Mouse (Mus musculus): ENCODE measurements around the gene Csn1s2a. TPM values are rescaled to one million over a fixed set of nuclear protein-coding genes. Genes with fewer than 3 reads are reported as not detected.
"Not testable (repeated sequence)": the region's sequence is repeated elsewhere in the genome, so short reads cannot be mapped to it uniquely, and the experiment has no call there.

Csn1s2a gene
- polyA plus RNA-seq (2016; fragmentation: Nextera tagmentation; extraction: Ambion mirVana), result not detected in 2 replicates

DNA sequence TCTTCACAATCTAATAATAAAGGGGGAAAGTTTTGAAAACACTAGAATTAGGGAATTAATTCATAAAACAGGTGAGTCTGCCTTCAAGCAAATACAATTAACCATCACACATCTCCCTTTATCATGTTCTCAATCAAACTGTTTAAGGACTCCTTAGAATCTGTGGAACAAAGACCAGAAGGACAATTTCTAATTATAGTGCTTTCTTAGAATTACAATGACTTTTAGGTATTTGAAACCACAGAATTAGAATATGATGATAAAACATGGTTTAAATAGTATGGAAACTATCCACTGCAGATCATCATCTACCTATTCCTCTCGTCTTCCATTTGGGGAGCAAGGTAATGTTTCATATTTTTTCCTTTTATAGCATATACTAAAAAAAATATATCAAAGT lies at the start of gene Csn1s2a:
Gene Csn1s2a, plus strand, starts transcription at position 301 of the 400 bp plus-strand sequence.
- Histone ChIP-seq H3K27me3 (no peaks in the 10 kb centered on the region), H3K27ac (no peak within 1 kb of the TSS), H3K9me3 (no peaks in the 10 kb centered on the region), H3K4me1 (no peaks in the 10 kb centered on the region), H3K4me3 (replicated peaks) (no peak within 1 kb of the TSS), H3K9ac (no peak within 1 kb of the TSS), H3K36me3 (replicated peaks) (no peaks in the 10 kb centered on the region), H3K4me2 (no peak within 1 kb of the TSS)
- no peak for ATAC-seq (ENCODE audit: low FRiP score)
- 79% methylated on average over 1 of the region's 1 CpGs for WGBS

DNA sequence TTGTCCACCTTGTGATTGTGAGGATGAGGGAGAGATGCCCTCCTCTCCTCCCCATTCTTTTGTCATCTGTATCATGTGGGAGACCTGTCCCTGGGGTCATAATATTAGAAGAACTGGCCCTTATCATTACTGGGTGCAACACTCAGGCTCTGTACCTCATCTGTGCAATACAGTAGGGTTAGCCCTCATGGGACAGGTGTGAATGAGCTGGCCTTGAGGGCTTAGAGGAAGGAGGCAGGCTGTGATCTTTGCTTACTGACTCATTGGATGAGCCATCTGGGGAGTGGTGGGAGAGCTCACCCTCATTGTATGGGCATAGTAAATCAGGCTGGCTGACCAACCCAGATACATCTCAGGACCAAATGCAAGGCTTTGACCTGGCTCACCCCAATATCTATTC lies 39.5 kb upstream of the Csn1s2a start:
- no peaks in the 10 kb centered on the region for H3K36me3 ChIP-seq (replicated peaks)
- no peak overlapping the region for H3K27ac ChIP-seq
- no peaks in the 10 kb centered on the region for H3K4me1 ChIP-seq
- no peak overlapping the region for H3K4me3 ChIP-seq (replicated peaks)
- no peak overlapping the region for H3K9ac ChIP-seq
- no peaks in the 10 kb centered on the region for H3K9me3 ChIP-seq
- no peak for ATAC-seq (ENCODE audit: low FRiP score)
- no peak overlapping the region for H3K4me2 ChIP-seq
- H3K27me3 ChIP-seq, result no peaks in the 10 kb centered on the region

- H3K9ac ChIP-seq, result no peak overlapping the region
- no peak for ATAC-seq (ENCODE audit: low FRiP score)
- no peaks in the 10 kb centered on the region for H3K27me3 ChIP-seq
- no peaks in the 10 kb centered on the region for H3K9me3 ChIP-seq
- no peak overlapping the region for H3K4me2 ChIP-seq
- no peaks in the 10 kb centered on the region for H3K4me1 ChIP-seq
- 91% methylated on average over 1 of the region's 1 CpGs for WGBS
- no peak overlapping the region for H3K4me3 ChIP-seq (replicated peaks)
- H3K36me3 ChIP-seq (replicated peaks), result no peaks in the 10 kb centered on the region
- no peak overlapping the region for H3K27ac ChIP-seq
Observed at GRCm38 (mm10) chr5:87753471-87753870, 20.9 kb upstream of the Csn1s2a start.

GRCm38 (mm10) chr5:87764546-87764945 lies 9.8 kb upstream of the Csn1s2a start:
- Histone ChIP-seq H3K36me3 (replicated peaks) (no peaks in the 10 kb centered on the region), H3K9me3 (no peaks in the 10 kb centered on the region), H3K27me3 (no peaks in the 10 kb centered on the region), H3K9ac (no peak overlapping the region), H3K27ac (no peak overlapping the region), H3K4me2 (no peak overlapping the region), H3K4me3 (replicated peaks) (no peak overlapping the region), H3K4me1 (no peaks in the 10 kb centered on the region)
- no peak for ATAC-seq (ENCODE audit: low FRiP score)
- WGBS, result 86% methylated on average over 3 of the region's 3 CpGs

- H3K27ac ChIP-seq; H3K4me3 ChIP-seq (replicated peaks); H3K27me3 ChIP-seq; H3K36me3 ChIP-seq (replicated peaks); H3K4me1 ChIP-seq; H3K4me2 ChIP-seq; ATAC-seq (ENCODE audit: low FRiP score); H3K9ac ChIP-seq; H3K9me3 ChIP-seq: not testable (repeated sequence)
- WGBS, result 45% methylated on average over 2 of the region's 2 CpGs
Observed at GRCm38 (mm10) chr5:87772151-87772550, 2.2 kb upstream of the Csn1s2a start.

DNA sequence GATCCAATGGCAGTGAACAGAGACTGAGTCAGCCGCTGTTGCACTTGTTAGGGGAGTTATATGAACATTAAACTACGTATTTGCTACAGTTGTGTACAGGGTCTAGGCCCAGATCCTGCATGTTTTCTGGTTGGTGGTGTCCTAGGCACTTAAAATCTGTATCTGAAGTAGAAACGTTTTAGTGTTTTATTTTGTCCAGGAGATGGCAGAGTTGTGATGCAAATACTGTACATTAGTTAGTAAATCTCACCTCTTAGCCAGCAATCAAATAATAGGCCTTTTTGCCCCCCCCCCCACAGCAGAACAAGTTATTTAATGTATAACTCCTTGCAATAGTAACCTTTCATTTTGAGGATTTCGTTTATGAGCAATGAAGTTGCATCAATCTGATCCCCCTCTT lies 8.4 kb downstream of the Csn1s2a start:
- Histone ChIP-seq H3K4me1 (no peaks in the 10 kb centered on the region), H3K27ac (no peak overlapping the region), H3K27me3 (no peaks in the 10 kb centered on the region), H3K9ac (no peak overlapping the region), H3K9me3 (no peaks in the 10 kb centered on the region), H3K4me2 (no peak overlapping the region), H3K36me3 (replicated peaks) (no peaks in the 10 kb centered on the region), H3K4me3 (replicated peaks) (no peak overlapping the region)
- no peak for ATAC-seq (ENCODE audit: low FRiP score)
- 57% methylated on average over 4 of the region's 4 CpGs for WGBS

DNA sequence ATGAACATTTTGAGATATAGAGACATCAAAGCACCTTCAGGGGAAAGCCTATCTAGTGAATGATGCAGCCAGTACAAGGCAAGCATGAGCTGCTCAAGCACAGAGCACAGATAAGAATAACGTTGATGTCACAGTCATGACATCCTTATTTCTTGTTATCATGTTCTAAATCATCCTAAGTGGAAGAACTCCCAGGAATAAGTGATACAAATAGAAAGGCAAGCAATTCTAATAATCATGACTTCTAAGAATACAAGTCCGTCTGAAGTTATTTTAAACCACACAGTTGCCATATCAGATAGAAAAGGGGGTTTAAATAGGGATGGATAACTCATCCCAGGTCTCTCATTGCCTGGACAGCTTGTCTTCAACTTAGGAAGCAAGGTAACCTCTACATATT lies 33.4 kb downstream of the Csn1s2a start, which contains the start of gene Csn1s2b:
Gene Csn1s2b, plus strand, starts transcription at position 301 of the 400 bp plus-strand sequence.
- WGBS, result 86% methylated on average over 2 of the region's 2 CpGs
- Histone ChIP-seq H3K36me3 (replicated peaks) (no peaks in the 10 kb centered on the region), H3K9ac (no peak within 1 kb of the TSS), H3K4me3 (replicated peaks) (no peak within 1 kb of the TSS), H3K27me3 (no peaks in the 10 kb centered on the region), H3K27ac (no peak within 1 kb of the TSS), H3K4me2 (no peak within 1 kb of the TSS), H3K9me3 (no peaks in the 10 kb centered on the region), H3K4me1 (no peaks in the 10 kb centered on the region)
- no peak for ATAC-seq (ENCODE audit: low FRiP score)

- Histone ChIP-seq H3K4me1 (no peaks in the 10 kb centered on the region), H3K4me2 (no peak overlapping the region), H3K9me3 (no peaks in the 10 kb centered on the region), H3K27me3 (no peaks in the 10 kb centered on the region), H3K4me3 (replicated peaks) (no peak overlapping the region), H3K36me3 (replicated peaks) (no peaks in the 10 kb centered on the region), H3K9ac (no peak overlapping the region), H3K27ac (no peak overlapping the region)
- 46% methylated on average over 2 of the region's 2 CpGs for WGBS
- no peak for ATAC-seq (ENCODE audit: low FRiP score)
Observed at GRCm38 (mm10) chr5:87809253-87809652, 34.9 kb downstream of the Csn1s2a start.

DNA sequence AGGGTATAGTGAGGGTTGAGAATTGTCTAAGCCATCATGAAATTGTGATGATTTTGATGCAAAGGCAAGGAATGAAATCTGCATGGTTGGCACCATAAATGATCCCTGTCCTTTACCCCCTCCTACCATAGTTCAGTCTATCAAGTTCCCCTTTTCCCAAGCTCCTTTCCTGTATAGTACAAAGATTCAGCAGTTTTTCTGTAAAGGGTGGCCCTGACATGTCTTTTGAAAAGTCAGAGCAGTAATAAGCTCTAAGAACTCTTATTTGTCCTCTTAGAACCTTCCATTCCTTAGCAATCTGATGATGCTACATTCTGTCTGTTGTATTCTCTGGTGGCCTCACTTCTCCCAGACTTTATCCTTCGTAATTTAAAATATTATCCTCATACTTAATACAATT lies 51.0 kb downstream of the Csn1s2a start, which contains the start of gene Prr27:
Gene Prr27, plus strand, starts transcription at position 301 of the 400 bp plus-strand sequence.
- Histone ChIP-seq H3K9me3 (no peaks in the 10 kb centered on the region), H3K27ac (no peak within 1 kb of the TSS), H3K27me3 (no peaks in the 10 kb centered on the region), H3K9ac (no peak within 1 kb of the TSS), H3K4me2 (no peak within 1 kb of the TSS), H3K36me3 (replicated peaks) (no peaks in the 10 kb centered on the region), H3K4me1 (no peaks in the 10 kb centered on the region), H3K4me3 (replicated peaks) (no peak within 1 kb of the TSS)
- no peak for ATAC-seq (ENCODE audit: low FRiP score)
- WGBS, result 84% methylated on average over 1 of the region's 1 CpGs

Other genes starting within 250 kb of the Csn1s2a start
- gene Sult1b1, start 236.4 kb upstream of the Csn1s2a start, polyA plus RNA-seq (2016; fragmentation: Nextera tagmentation; extraction: Ambion mirVana), result 0.21 TPM in 1 of 2 replicates, not detected in the other
- gene Sult1d1, start 205.5 kb upstream of the Csn1s2a start, polyA plus RNA-seq (2016; fragmentation: Nextera tagmentation; extraction: Ambion mirVana), result 0.24 and 0.26 TPM in 2 replicates
- gene Sult1e1, start 183.0 kb upstream of the Csn1s2a start, polyA plus RNA-seq (2016; fragmentation: Nextera tagmentation; extraction: Ambion mirVana), result 3.0 and 7.4 TPM in 2 replicates
- not detected in 2 replicates for gene Csn1s1, start 108.4 kb upstream of the Csn1s2a start, polyA plus RNA-seq (2016; fragmentation: Nextera tagmentation; extraction: Ambion mirVana)
- gene Csn2, start 74.9 kb upstream of the Csn1s2a start, polyA plus RNA-seq (2016; fragmentation: Nextera tagmentation; extraction: Ambion mirVana), result not detected in 2 replicates
- gene Csn1s2b, start 33.5 kb downstream of the Csn1s2a start, polyA plus RNA-seq (2016; fragmentation: Nextera tagmentation; extraction: Ambion mirVana), result not detected in 2 replicates
- not detected in 2 replicates for gene Prr27, start 51.1 kb downstream of the Csn1s2a start, polyA plus RNA-seq (2016; fragmentation: Nextera tagmentation; extraction: Ambion mirVana)
- not detected in 2 replicates for gene Odam, start 110.5 kb downstream of the Csn1s2a start, polyA plus RNA-seq (2016; fragmentation: Nextera tagmentation; extraction: Ambion mirVana)
- not detected in 2 replicates for gene Csn3, start 151.0 kb downstream of the Csn1s2a start, polyA plus RNA-seq (2016; fragmentation: Nextera tagmentation; extraction: Ambion mirVana)
- gene 2310003L06Rik, start 194.9 kb downstream of the Csn1s2a start, polyA plus RNA-seq (2016; fragmentation: Nextera tagmentation; extraction: Ambion mirVana), result not detected in 2 replicates
- gene Gm28434, start 194.9 kb downstream of the Csn1s2a start, polyA plus RNA-seq (2016; fragmentation: Nextera tagmentation; extraction: Ambion mirVana), result not detected in 2 replicates
- gene Cabs1, start 204.9 kb downstream of the Csn1s2a start, polyA plus RNA-seq (2016; fragmentation: Nextera tagmentation; extraction: Ambion mirVana), result not detected in 2 replicates
- gene Smr3a, start 228.0 kb downstream of the Csn1s2a start, polyA plus RNA-seq (2016; fragmentation: Nextera tagmentation; extraction: Ambion mirVana), result not detected in 2 replicates